Mouse (Mus musculus) lung, adult 2 months (tissue): Measurements from ENCODE around the gene Rsph9.

Source experiments
- CTCF ChIP-seq: fragments of 200-500 bp; IDR thresholded peaks from 2 replicates; pipeline ENCODE4 v1.5.1; 2011; ENCODE audit warnings: mild to moderate bottlenecking, low read length, control low read depth; ENCODE audit not compliant: insufficient read depth
- POLR2A ChIP-seq: fragments of 200-500 bp; IDR thresholded peaks from 2 replicates; pipeline ENCODE4 v1.6.1; 2011; ENCODE audit warnings: low read depth, mild to moderate bottlenecking, control low read depth, low read length, borderline replicate concordance; ENCODE audit errors: extremely low read depth

- no peak for TF ChIP-seq CTCF
- TF ChIP-seq POLR2A = no peak
Observed at GRCm38 (mm10) chr17:46116138-46116537, 27.9 kb downstream of the Rsph9 start.
